14 mouse cellular contexts compared by ENCODE assay signal in the genomic region with DNA sequence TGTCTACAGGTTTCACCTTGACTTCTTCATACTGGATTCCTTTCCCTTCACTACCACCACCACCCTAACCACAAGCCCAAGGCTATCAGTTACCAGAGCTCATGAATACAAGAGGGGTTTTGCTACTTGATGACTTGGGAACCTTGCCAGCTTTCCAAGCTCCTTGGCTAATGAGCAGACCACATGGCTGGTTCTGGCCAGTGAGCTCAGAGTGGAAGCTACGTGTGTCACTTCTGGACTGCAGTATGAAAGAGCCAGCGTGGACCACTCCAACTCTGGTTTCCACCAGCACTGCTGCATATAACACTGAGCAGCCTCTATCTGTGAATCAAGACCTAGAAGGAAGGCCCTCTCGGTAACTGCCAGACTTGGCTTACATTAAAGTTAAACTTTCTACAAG.
A peak's percentile ranks its signal among the peaks of the same experiment; 100 is the strongest.
DNase-seq lines count a peak whose midpoint lies in the region; ATAC-seq lines count a peak whose summit lies in the region.
"Had no signal": no experiment of that assay in that cellular context is flagged by ENCODE, and none has a peak within 500 bp of the region (broad histone marks: within the 10 kb centered on the region; RNA-seq: fewer than 3 reads in every experiment).

No protein-coding gene starts in this region.

- no peaks in the 10 kb centered on the region for H3K9me3 ChIP-seq in embryonic facial prominence, embryonic 14.5 days (ENCODE audit: control insufficient read depth, low read length)
- H3K9me3 ChIP-seq in embryonic facial prominence, embryonic 10.5 days = no peaks in the 10 kb centered on the region
- H3K9me3 ChIP-seq in heart, embryonic 16.5 days (replicated peaks; ENCODE audit: control insufficient read depth, low read length) = no peaks in the 10 kb centered on the region
- no peaks in the 10 kb centered on the region for H3K9me3 ChIP-seq in heart, embryonic 10.5 days
- no peaks in the 10 kb centered on the region for H3K9me3 ChIP-seq in limb, embryonic 11.5 days (ENCODE audit: control insufficient read depth, low read length)
- no peaks in the 10 kb centered on the region for H3K9me3 ChIP-seq in limb, embryonic 10.5 days (replicated peaks)
- H3K9me3 ChIP-seq: limb, embryonic 15.5 days; megakaryocyte, embryonic 14.5 days had no signal

- no peaks in the 10 kb centered on the region for H3K36me3 ChIP-seq in embryonic facial prominence, embryonic 14.5 days (ENCODE audit: control insufficient read depth, insufficient read depth, low read length)
- H3K36me3 ChIP-seq in embryonic facial prominence, embryonic 10.5 days (replicated peaks) = no peaks in the 10 kb centered on the region
- H3K36me3 ChIP-seq in heart, embryonic 16.5 days (ENCODE audit: control insufficient read depth, insufficient read depth) = no peaks in the 10 kb centered on the region
- no peaks in the 10 kb centered on the region for H3K36me3 ChIP-seq in heart, embryonic 10.5 days
- H3K36me3 ChIP-seq in limb, embryonic 11.5 days (ENCODE audit: control insufficient read depth, insufficient read depth, low read length) = no peaks in the 10 kb centered on the region
- H3K36me3 ChIP-seq in limb, embryonic 10.5 days = no peaks in the 10 kb centered on the region
- H3K36me3 ChIP-seq: limb, embryonic 15.5 days had no signal

- peak; percentile 44; the same call in 1 of the 2 replicates for ATAC-seq in embryonic facial prominence, embryonic 14.5 days (ENCODE audit: low read depth)
- peak; percentile 72 for ATAC-seq in heart, embryonic 16.5 days (replicated peaks; ENCODE audit: extremely low read depth, insufficient read depth, low FRiP score)
- ATAC-seq in limb, embryonic 11.5 days (ENCODE audit: insufficient number of reproducible peaks, low FRiP score, low TSS enrichment, low read depth) = no peak
- ATAC-seq: intestine, postnatal 0 days had no signal

- no peaks in the 10 kb centered on the region for H3K27me3 ChIP-seq in embryonic facial prominence, embryonic 14.5 days (replicated peaks; ENCODE audit: control insufficient read depth, insufficient read depth, low read length)
- no peaks in the 10 kb centered on the region for H3K27me3 ChIP-seq in embryonic facial prominence, embryonic 10.5 days (replicated peaks; ENCODE audit: low read depth, poor library complexity, severe bottlenecking)
- no peaks in the 10 kb centered on the region for H3K27me3 ChIP-seq in heart, embryonic 16.5 days (ENCODE audit: control insufficient read depth, insufficient read depth, low read length)
- H3K27me3 ChIP-seq in heart, embryonic 10.5 days (ENCODE audit: insufficient read depth, poor library complexity, severe bottlenecking) = no peaks in the 10 kb centered on the region
- H3K27me3 ChIP-seq in limb, embryonic 11.5 days (ENCODE audit: control insufficient read depth, insufficient read depth, low read length) = no peaks in the 10 kb centered on the region
- H3K27me3 ChIP-seq in limb, embryonic 10.5 days (ENCODE audit: low read depth, poor library complexity, severe bottlenecking) = no peaks in the 10 kb centered on the region
- H3K27me3 ChIP-seq: limb, embryonic 15.5 days; megakaryocyte, embryonic 14.5 days had no signal

- no peak overlapping the region for H3K4me2 ChIP-seq in embryonic facial prominence, embryonic 14.5 days (ENCODE audit: low read depth, low read length)
- no peak overlapping the region for H3K4me2 ChIP-seq in heart, embryonic 16.5 days (ENCODE audit: low read depth, low read length)
- no peak overlapping the region for H3K4me2 ChIP-seq in limb, embryonic 11.5 days (ENCODE audit: low read depth, severe bottlenecking)
- H3K4me2 ChIP-seq: limb, embryonic 15.5 days had no signal

- no peak overlapping the region for H3K27ac ChIP-seq in embryonic facial prominence, embryonic 14.5 days (replicated peaks; ENCODE audit: low read depth, low read length)
- no peak overlapping the region for H3K27ac ChIP-seq in embryonic facial prominence, embryonic 10.5 days (replicated peaks)
- no peak overlapping the region for H3K27ac ChIP-seq in heart, embryonic 16.5 days (ENCODE audit: low read length)
- H3K27ac ChIP-seq in heart, embryonic 10.5 days = no peak overlapping the region
- no peak overlapping the region for H3K27ac ChIP-seq in limb, embryonic 11.5 days (replicated peaks; ENCODE audit: low read depth, low read length)
- no peak overlapping the region for H3K27ac ChIP-seq in limb, embryonic 10.5 days
- H3K27ac ChIP-seq: limb, embryonic 15.5 days had no signal

- no peak overlapping the region for H3K9ac ChIP-seq in embryonic facial prominence, embryonic 14.5 days (ENCODE audit: low read depth, low read length)
- no peak overlapping the region for H3K9ac ChIP-seq in heart, embryonic 16.5 days (ENCODE audit: low read length)
- H3K9ac ChIP-seq in limb, embryonic 11.5 days (ENCODE audit: low read length) = no peak overlapping the region
- H3K9ac ChIP-seq: limb, embryonic 15.5 days had no signal

- DNase-seq in embryonic facial prominence, embryonic 14.5 days (ENCODE audit: low spot score) = peak; percentile 64
- no peak for DNase-seq in embryonic facial prominence, embryonic 10.5 days (ENCODE audit: low spot score)
- DNase-seq in heart, embryonic 10.5 days (ENCODE audit: low spot score) = no peak
- peak; percentile 18 for DNase-seq in limb, embryonic 11.5 days (ENCODE audit: low spot score)
- no peak for DNase-seq in limb, embryonic 10.5 days (ENCODE audit: low spot score)
- DNase-seq in kidney, postnatal 4 days = peak; percentile 12 to 30
- DNase-seq in spleen, postnatal 10 days (ENCODE audit: low spot score in 2 of 2) = no peak
- DNase-seq: cerebellum, adult 8-10 months; gastrocnemius, postnatal 25 days; lung, adult 18-20 months had no signal

- no peak overlapping the region for H3K4me3 ChIP-seq in embryonic facial prominence, embryonic 14.5 days (ENCODE audit: low read depth, low read length)
- H3K4me3 ChIP-seq in embryonic facial prominence, embryonic 10.5 days = no peak overlapping the region
- H3K4me3 ChIP-seq in heart, embryonic 16.5 days (ENCODE audit: low read length) = no peak overlapping the region
- H3K4me3 ChIP-seq in heart, embryonic 10.5 days = no peak overlapping the region
- H3K4me3 ChIP-seq in limb, embryonic 11.5 days (ENCODE audit: low read depth, low read length) = no peak overlapping the region
- H3K4me3 ChIP-seq in limb, embryonic 10.5 days = no peak overlapping the region
- H3K4me3 ChIP-seq: limb, embryonic 15.5 days; megakaryocyte, embryonic 14.5 days had no signal

- no peaks in the 10 kb centered on the region for H3K4me1 ChIP-seq in embryonic facial prominence, embryonic 14.5 days (ENCODE audit: control insufficient read depth, insufficient read depth, low read length)
- H3K4me1 ChIP-seq in embryonic facial prominence, embryonic 10.5 days = peaks cover 6% of the 10 kb centered on the region; the same call in 1 of the 2 replicates
- peaks cover 10% of the 10 kb centered on the region for H3K4me1 ChIP-seq in heart, embryonic 16.5 days (ENCODE audit: control insufficient read depth, insufficient read depth, low read length)
- peaks cover 12% of the 10 kb centered on the region for H3K4me1 ChIP-seq in heart, embryonic 10.5 days
- no peaks in the 10 kb centered on the region for H3K4me1 ChIP-seq in limb, embryonic 11.5 days (ENCODE audit: control insufficient read depth, insufficient read depth, low read length)
- H3K4me1 ChIP-seq in limb, embryonic 10.5 days = 0 out of 2 replicates have a peak, but pooled peaks cover 3% of the 10 kb centered on the region
- H3K4me1 ChIP-seq: limb, embryonic 15.5 days; megakaryocyte, embryonic 14.5 days had no signal

- WGBS in embryonic facial prominence, embryonic 14.5 days = 63% methylated on average over 3 of the region's 3 CpGs
- WGBS in embryonic facial prominence, embryonic 10.5 days = 91% methylated on average over 3 of the region's 3 CpGs
- 48% methylated on average over 3 of the region's 3 CpGs for WGBS in heart, embryonic 16.5 days
- WGBS in heart, embryonic 10.5 days = 80% methylated on average over 3 of the region's 3 CpGs
- 91% methylated on average over 3 of the region's 3 CpGs for WGBS in limb, embryonic 11.5 days
- 95% methylated on average over 3 of the region's 3 CpGs for WGBS in limb, embryonic 10.5 days

Comparison
In these comparisons a context has a peak if more than half of its experiments do, and no peak if none do; other contexts are left out.
1. DNase-seq: peak in embryonic facial prominence, embryonic 14.5 days (single experiment), limb, embryonic 11.5 days (single experiment) and kidney, postnatal 4 days (2 of 2); none in embryonic facial prominence, embryonic 10.5 days (single experiment), heart, embryonic 10.5 days (single experiment), limb, embryonic 10.5 days (single experiment) and spleen, postnatal 10 days (0 of 2).